Comparison of ENCODE assay signal across 8 mouse cellular contexts in genomic region chr2:44952830-44953422, GRCm38 (mm10). TPM values are rescaled to one million over a fixed set of nuclear protein-coding genes. Genes with fewer than 3 reads are reported as not detected.
DNase-seq lines count a peak whose midpoint lies in the region; ATAC-seq and TF ChIP-seq lines count a peak whose summit lies in the region.

No protein-coding gene starts in this region.

- peak; percentile 76 for ATAC-seq in liver, embryonic 16.5 days (ENCODE audit: low read depth)
- no peak for ATAC-seq in forebrain, embryonic 16.5 days

- H3K4me3 ChIP-seq in gastrocnemius, adult 2 months, result no peak overlapping the region
- no peak overlapping the region for H3K4me3 ChIP-seq in liver, embryonic 16.5 days (ENCODE audit: low read depth, low read length)
- no peak overlapping the region for H3K4me3 ChIP-seq in forebrain, embryonic 16.5 days (replicated peaks; ENCODE audit: low read length)

- peak overlapping the region; percentile 50 for H3K27ac ChIP-seq in gastrocnemius, adult 2 months
- H3K27ac ChIP-seq in liver, embryonic 16.5 days (ENCODE audit: low read length), result peak overlapping the region; percentile 49
- no peak overlapping the region for H3K27ac ChIP-seq in forebrain, embryonic 16.5 days (ENCODE audit: low read length)

- no peak for DNase-seq in gastrocnemius, adult 2 months
- no peak for DNase-seq in gastrocnemius, postnatal 4 days (ENCODE audit: low spot score in 2 of 2)
- peak; percentile 45 for DNase-seq in c-Kit-positive CD71-positive TER-119-positive erythroid progenitor cells, embryonic 14.5 days (ENCODE audit: low spot score)
- DNase-seq in heart, postnatal 4 days, result peak; percentile 30
- no peak for DNase-seq in testis, postnatal 10 days (ENCODE audit: low spot score)
- no peak for DNase-seq in gastrocnemius, postnatal 10 days

- no peak overlapping the region for H3K9ac ChIP-seq in liver, embryonic 16.5 days (ENCODE audit: low read depth, low read length)
- no peak overlapping the region for H3K9ac ChIP-seq in forebrain, embryonic 16.5 days (replicated peaks; ENCODE audit: low read depth, low read length)

- H3K27me3 ChIP-seq in liver, embryonic 16.5 days (ENCODE audit: control insufficient read depth, insufficient read depth, low read depth, low read length), result no peaks in the 10 kb centered on the region
- H3K27me3 ChIP-seq in forebrain, embryonic 16.5 days (replicated peaks; ENCODE audit: control insufficient read depth, insufficient read depth, low read length), result no peaks in the 10 kb centered on the region

- no peak for TF ChIP-seq CTCF in gastrocnemius, adult 2 months (IDR thresholded peaks at IDR 0.05)

- no peaks in the 10 kb centered on the region for H3K36me3 ChIP-seq in liver, embryonic 16.5 days (ENCODE audit: control insufficient read depth, insufficient read depth)
- H3K36me3 ChIP-seq in forebrain, embryonic 16.5 days (ENCODE audit: control insufficient read depth, insufficient read depth), result no peaks in the 10 kb centered on the region

- no peaks in the 10 kb centered on the region for H3K9me3 ChIP-seq in liver, embryonic 16.5 days (replicated peaks; ENCODE audit: control insufficient read depth, low read length)
- H3K9me3 ChIP-seq in forebrain, embryonic 16.5 days (ENCODE audit: control insufficient read depth, low read length), result no peaks in the 10 kb centered on the region

- WGBS in liver, embryonic 16.5 days (ENCODE audit: insufficient replicate concordance), result 16% methylated on average over 6 of the region's 6 CpGs
- 45% methylated on average over 6 of the region's 6 CpGs for WGBS in forebrain, embryonic 16.5 days

- H3K4me1 ChIP-seq in liver, embryonic 16.5 days (ENCODE audit: control insufficient read depth, low read depth, low read length), result peaks cover 21% of the 10 kb centered on the region
- no peaks in the 10 kb centered on the region for H3K4me1 ChIP-seq in forebrain, embryonic 16.5 days (replicated peaks; ENCODE audit: control insufficient read depth, insufficient read depth, low read length)

- intact Hi-C loops in gastrocnemius, adult 2 months (cut with DNase I), result no loop called here

- 0 out of 2 replicates have a peak overlapping the region, but pooled peaks have one; percentile 1 for H3K4me2 ChIP-seq in liver, embryonic 16.5 days (ENCODE audit: low read depth, low read length)
- no peak overlapping the region for H3K4me2 ChIP-seq in forebrain, embryonic 16.5 days (ENCODE audit: low read length)

RNA-seq across cellular contexts. Expression of gene Gtdc1, which starts 25.5 kb away (rescaled TPM):
- 10 to 100 TPM; 27.8 to 29.1 TPM for total RNA-seq in gastrocnemius, adult 2 months (2021)
- 10 to 100 TPM; 39.2 to 41.0 TPM for total RNA-seq in gastrocnemius, postnatal 4 days (2021)
- total RNA-seq in heart, postnatal 4 days (2021), result 10 to 100 TPM; 33.5 to 38.5 TPM
- polyA plus RNA-seq in liver, embryonic 16.5 days (2015; fragmentation: Nextera tagmentation; extraction: Ambion mirVana), result 2.9 and 4.1 TPM in 2 replicates
- 30.2 and 34.9 TPM in 2 replicates for polyA plus RNA-seq in forebrain, embryonic 16.5 days (2015; fragmentation: Nextera tagmentation; extraction: Ambion mirVana)
- 10 to 100 TPM; 26.6 to 31.6 TPM for total RNA-seq in gastrocnemius, postnatal 10 days (2021)

Comparison
In these comparisons a context has a peak if more than half of its experiments do, and no peak if none do; other contexts are left out.
1. DNase-seq: peak in c-Kit-positive CD71-positive TER-119-positive erythroid progenitor cells, embryonic 14.5 days (single experiment) and heart, postnatal 4 days (single experiment); none in gastrocnemius, adult 2 months (single experiment), gastrocnemius, postnatal 4 days (0 of 2), testis, postnatal 10 days (single experiment) and gastrocnemius, postnatal 10 days (single experiment).